Mouse (Mus musculus) neural tube, embryonic 12.5 days (tissue): ENCODE measurements around the gene Azi2. TPM values are rescaled to one million over a fixed set of nuclear protein-coding genes. Genes with fewer than 3 reads are reported as not detected.
A peak's percentile ranks its signal among the peaks of the same experiment; 100 is the strongest.

Experiments
- ATAC-seq: fragments of 200-750 bp; cut with Nextera tagmentation; 2 replicates; pipeline ENCODE4 v1.8.0; 2017; ENCODE audit warnings: low read depth, mild to moderate bottlenecking, moderate TSS enrichment, moderate library complexity; ENCODE audit not compliant: low FRiP score
- H3K27ac ChIP-seq: fragments of 300-500 bp; sonication (generic); 2 replicates; pipeline ENCODE4 v1.5.1; 2016
- H3K27me3 ChIP-seq: fragments of 300-500 bp; sonication (generic); replicated peaks from 2 replicates; pipeline ENCODE4 v1.6.1; 2016; ENCODE audit warnings: mild to moderate bottlenecking
- H3K36me3 ChIP-seq: fragments of 300-500 bp; sonication (generic); 2 replicates; pipeline ENCODE4 v1.6.1; 2016; ENCODE audit warnings: mild to moderate bottlenecking
- H3K4me1 ChIP-seq: fragments of 300-500 bp; sonication (generic); 2 replicates; pipeline ENCODE4 v1.6.1; 2016
- H3K4me2 ChIP-seq: fragments of 300-500 bp; sonication (generic); replicated peaks from 2 replicates; pipeline ENCODE4 v1.6.1; 2016; ENCODE audit warnings: mild to moderate bottlenecking
- H3K4me3 ChIP-seq: fragments of 300-500 bp; sonication (generic); 2 replicates; pipeline ENCODE4 v1.5.1; 2016
- H3K9ac ChIP-seq: fragments of 300-500 bp; sonication (generic); 2 replicates; pipeline ENCODE4 v1.6.1; 2016; ENCODE audit warnings: mild to moderate bottlenecking
- H3K9me3 ChIP-seq: fragments of 300-500 bp; sonication (generic); 2 replicates; pipeline ENCODE4 v1.6.1; 2016; ENCODE audit warnings: mild to moderate bottlenecking
- WGBS: fragments of 180-500 bp; shearing (Covaris S2); methylation state at CpG from one replicate; pipeline ENCODE4 v1.1.7; 2016; 5-methylcytosine and 5-hydroxymethylcytosine counted together
- polyA plus RNA-seq: library from polyadenylated mRNA; unstranded; fragments of >200 nt; fragmentation: Nextera tagmentation; extraction: Ambion mirVana; gene quantifications from 2 replicates; pipeline ENCODE4 v1.2.1, GENCODE M21; 2016

Azi2 gene
- 84.1 and 88.1 TPM in 2 replicates for polyA plus RNA-seq

DNA sequence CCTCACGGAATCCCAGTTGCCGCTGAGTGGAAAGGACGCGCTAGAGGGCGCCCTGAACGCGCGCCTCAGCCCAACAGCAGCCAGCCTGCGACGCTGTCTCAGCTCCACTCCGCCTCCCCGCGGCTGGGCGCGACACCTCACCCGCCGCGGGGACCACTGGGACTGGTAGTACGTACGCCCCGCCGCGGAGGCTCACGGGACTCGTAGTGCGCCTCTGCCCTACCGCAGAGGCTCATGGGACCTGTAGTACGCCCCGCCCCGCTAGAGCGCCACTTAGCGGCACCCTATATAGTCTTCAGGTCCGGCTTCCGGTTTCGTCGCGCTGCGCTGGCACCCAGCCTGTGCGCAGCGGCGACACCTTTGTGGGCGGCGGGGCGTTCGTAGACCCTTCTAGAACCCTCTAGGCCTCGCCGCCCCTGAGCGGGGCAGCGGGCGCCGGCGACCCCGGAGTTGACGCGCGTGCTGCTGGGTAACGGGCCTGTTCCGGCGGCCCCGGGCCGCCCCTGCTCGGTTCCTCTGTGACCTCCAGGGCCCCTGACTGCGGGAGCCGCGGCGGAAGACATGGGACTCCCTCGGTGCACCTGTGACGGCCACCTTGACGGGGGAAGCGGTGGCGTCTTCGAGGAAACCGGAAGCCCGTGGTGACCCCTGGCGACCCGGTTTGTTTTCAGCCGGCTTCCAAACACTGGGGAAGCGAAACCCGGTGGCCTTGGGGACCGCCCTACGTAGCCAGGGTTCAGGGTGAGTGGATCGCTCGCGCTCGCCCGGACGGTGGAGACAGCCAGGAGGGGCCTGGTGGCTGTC lies at the start of gene Azi2:
Gene Azi2 (plus strand): TSS at position 282 of the 804 bp plus-strand sequence.
- Histone ChIP-seq H3K36me3 (no peaks in the 10 kb centered on the region), H3K4me3 (peak within 1 kb of the TSS; percentile 72), H3K9ac (peak within 1 kb of the TSS; percentile 86), H3K27me3 (no peaks in the 10 kb centered on the region), H3K4me2 (peak within 1 kb of the TSS; percentile 65), H3K9me3 (no peaks in the 10 kb centered on the region), H3K27ac (peak within 1 kb of the TSS; percentile 84), H3K4me1 (peaks cover 18% of the 10 kb centered on the region)
- WGBS, result under 1% methylated on average over 87 of the region's 87 CpGs
- peak; percentile 99 for ATAC-seq

DNA sequence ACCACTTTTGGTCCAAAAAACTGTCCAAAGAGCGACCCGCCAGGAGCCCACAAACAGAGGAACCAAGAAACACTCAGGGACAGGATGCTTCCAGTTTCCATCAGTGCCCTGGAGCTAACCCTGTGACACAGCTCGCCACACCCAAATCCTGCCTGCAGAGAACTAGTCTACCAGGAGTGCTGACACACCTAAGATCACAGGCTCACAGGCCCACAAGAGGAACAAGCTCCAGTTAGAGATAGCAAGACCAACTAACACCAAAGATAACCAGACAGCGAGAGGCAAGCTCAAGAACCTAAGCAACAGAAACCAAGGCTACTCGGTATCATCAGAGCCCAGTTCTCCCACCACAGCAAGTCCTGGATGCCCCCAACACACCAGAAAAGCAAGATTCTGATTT lies 43.7 kb upstream of the Azi2 start:
- 93% methylated on average over 5 of the region's 5 CpGs for WGBS
- ATAC-seq, result no peak
- H3K27ac ChIP-seq, result no peak overlapping the region

DNA sequence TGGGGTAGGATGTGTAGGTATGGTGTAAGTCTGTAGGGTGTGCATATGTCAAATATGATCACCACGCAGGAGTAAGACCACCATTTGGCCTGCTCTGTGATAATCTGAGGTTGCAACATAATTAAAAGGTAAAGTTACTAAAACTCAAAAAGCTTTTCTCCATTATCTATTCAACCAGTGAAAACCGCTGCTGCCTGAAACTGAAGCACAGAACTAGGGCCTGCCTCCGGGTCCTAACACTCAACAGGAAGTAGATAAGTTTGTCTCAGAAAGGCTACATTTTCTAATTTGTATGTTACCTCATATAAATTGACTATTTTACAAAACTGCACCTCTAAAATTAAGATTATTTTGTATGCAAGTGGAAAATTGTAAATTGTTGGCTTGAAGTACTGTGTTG lies 38.8 kb upstream of the Azi2 start:
- no peaks in the 10 kb centered on the region for H3K4me1 ChIP-seq
- 95% methylated on average over 3 of the region's 3 CpGs for WGBS
- H3K9me3 ChIP-seq, result no peaks in the 10 kb centered on the region
- H3K27me3 ChIP-seq, result no peaks in the 10 kb centered on the region
- no peak overlapping the region for H3K9ac ChIP-seq
- no peak overlapping the region for H3K27ac ChIP-seq
- ATAC-seq, result no peak
- H3K4me3 ChIP-seq, result no peak overlapping the region
- no peaks in the 10 kb centered on the region for H3K36me3 ChIP-seq
- H3K4me2 ChIP-seq, result no peak overlapping the region

More for the DNA sequence above, 43.7 kb upstream of the Azi2 start:
- Histone ChIP-seq H3K27me3 (no peaks in the 10 kb centered on the region), H3K4me2 (no peak overlapping the region), H3K4me1 (no peaks in the 10 kb centered on the region), H3K36me3 (no peaks in the 10 kb centered on the region), H3K4me3 (no peak overlapping the region), H3K9me3 (no peaks in the 10 kb centered on the region), H3K9ac (no peak overlapping the region)

DNA sequence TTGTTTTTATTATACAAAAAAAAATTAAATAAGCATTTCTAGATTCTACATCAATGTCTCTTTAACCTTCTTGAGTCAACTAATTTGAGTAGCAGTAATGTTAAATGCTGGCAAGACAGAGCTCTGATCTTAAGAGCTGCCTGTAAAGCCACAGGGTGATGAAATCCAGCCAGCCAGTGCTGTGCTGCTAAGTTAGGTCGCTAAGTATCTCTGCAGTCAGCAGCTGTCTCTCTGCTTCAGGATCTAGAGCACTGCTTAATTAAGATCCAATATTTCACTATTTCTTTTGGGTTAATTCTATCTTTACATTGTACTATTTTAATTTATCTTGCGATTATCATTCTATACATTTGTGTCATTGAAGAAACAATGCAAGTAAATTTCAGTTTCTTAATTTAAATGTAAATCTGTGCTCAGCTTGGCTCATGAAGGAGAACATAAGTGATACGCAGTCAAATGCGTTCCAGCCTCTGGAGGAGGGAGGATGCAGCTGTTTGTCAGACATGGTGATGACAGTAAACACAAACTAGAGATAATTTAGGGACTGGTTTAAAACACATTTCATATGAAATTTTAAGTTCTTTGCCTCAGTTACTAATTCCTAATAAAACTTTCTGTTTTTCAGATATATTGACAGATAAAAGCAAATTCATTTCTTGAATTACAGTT lies 36.9 kb upstream of the Azi2 start:
- no peak overlapping the region for H3K9ac ChIP-seq
- H3K27ac ChIP-seq, result no peak overlapping the region
- no peaks in the 10 kb centered on the region for H3K9me3 ChIP-seq
- H3K27me3 ChIP-seq, result no peaks in the 10 kb centered on the region
- H3K4me1 ChIP-seq, result no peaks in the 10 kb centered on the region
- H3K4me2 ChIP-seq, result no peak overlapping the region
- no peaks in the 10 kb centered on the region for H3K36me3 ChIP-seq
- H3K4me3 ChIP-seq, result no peak overlapping the region
- ATAC-seq, result no peak
- 84% methylated on average over 4 of the region's 4 CpGs for WGBS

DNA sequence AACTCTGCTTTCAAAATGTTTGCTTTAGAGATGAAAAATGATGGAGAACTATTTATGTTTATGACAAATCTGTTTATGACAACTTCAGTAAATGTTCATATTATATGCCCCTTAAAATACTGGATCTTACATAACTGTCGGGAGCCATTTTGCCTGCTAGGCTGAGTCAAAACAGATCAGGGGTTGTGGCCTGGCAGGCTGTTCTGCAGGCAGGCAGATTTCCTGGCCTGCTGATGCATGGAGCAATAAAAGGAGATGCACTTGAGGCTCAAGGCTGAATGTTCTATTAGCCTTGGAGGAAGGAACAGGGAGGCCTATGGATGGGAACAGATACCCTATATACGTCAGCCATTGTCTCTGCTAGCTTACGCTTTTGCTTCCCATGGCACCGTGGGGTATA lies 36.4 kb upstream of the Azi2 start:
- 87% methylated on average over 4 of the region's 4 CpGs for WGBS
- no peak for ATAC-seq
- Histone ChIP-seq H3K27me3 (no peaks in the 10 kb centered on the region), H3K27ac (no peak overlapping the region), H3K9ac (no peak overlapping the region), H3K4me1 (no peaks in the 10 kb centered on the region), H3K4me2 (no peak overlapping the region), H3K4me3 (no peak overlapping the region), H3K36me3 (no peaks in the 10 kb centered on the region), H3K9me3 (no peaks in the 10 kb centered on the region)

DNA sequence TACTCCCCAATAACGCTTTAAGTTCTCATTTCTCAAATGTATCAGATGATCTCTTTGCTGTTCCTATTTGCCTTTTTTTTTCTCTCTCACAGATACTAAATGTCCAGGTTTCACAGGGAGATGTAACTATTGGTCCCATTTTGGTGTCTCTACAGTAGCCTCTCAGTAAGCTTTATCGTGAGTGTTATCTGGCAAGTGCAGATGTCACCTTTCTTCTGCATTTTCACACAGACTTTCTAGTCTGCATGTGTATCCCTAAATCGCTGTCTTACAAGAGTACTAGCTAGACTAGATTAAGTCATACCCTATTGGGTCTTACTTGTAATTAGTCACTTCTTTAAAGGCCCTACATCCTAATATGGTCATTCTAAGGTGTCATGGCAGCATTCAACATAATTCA lies 27.4 kb upstream of the Azi2 start:
- H3K4me2 ChIP-seq, result no peak overlapping the region
- no peaks in the 10 kb centered on the region for H3K27me3 ChIP-seq
- no peaks in the 10 kb centered on the region for H3K9me3 ChIP-seq
- ATAC-seq, result no peak
- H3K36me3 ChIP-seq, result no peaks in the 10 kb centered on the region
- no peak overlapping the region for H3K27ac ChIP-seq
- no peaks in the 10 kb centered on the region for H3K4me1 ChIP-seq
- 91% methylated on average over 3 of the region's 3 CpGs for WGBS
- H3K4me3 ChIP-seq, result no peak overlapping the region
- H3K9ac ChIP-seq, result no peak overlapping the region

DNA sequence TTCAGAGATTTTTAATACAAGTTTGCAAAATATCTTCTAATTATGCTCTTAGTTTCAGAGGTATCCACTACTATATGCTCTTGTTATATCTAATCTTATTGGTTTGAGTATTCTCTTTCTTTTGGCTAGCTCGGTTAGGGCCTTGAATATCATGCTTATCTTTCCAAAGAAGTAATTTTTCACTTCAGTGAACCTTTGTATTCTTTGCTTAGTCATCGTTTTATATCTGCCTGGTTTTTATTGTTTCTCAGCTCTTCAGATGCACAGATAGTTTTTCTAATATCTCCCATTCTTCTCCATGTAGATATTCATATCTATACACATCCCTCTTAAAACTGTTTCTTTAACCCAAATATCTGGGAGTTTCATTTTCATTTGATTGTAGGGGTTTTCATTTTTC lies 15.3 kb upstream of the Azi2 start:
- Histone ChIP-seq H3K27ac (no peak overlapping the region), H3K9ac (no peak overlapping the region), H3K4me2 (no peak overlapping the region), H3K27me3 (no peaks in the 10 kb centered on the region), H3K9me3 (no peaks in the 10 kb centered on the region), H3K4me3 (no peak overlapping the region), H3K36me3 (no peaks in the 10 kb centered on the region), H3K4me1 (no peaks in the 10 kb centered on the region)
- 79% methylated on average over 2 of the region's 2 CpGs for WGBS
- ATAC-seq, result no peak

DNA sequence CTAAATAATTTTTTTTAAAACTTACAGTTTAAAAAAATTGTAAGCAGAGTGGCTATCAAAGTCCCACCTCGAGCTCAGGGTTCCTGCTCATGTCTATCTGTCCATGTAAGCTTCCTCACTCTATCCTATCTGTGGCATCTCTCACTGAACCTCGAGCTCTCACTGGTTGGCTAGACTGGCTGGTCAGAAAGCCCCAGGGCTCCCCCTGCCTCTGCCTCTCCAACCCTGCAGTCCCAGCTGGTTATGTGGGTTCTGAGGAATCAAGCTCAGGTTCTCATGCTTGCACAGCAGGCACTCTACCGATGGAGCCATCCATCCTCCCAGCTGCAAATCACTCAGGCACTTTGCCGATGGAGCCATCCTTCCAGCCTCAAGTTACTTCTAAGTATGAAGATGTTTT lies 10.8 kb upstream of the Azi2 start:
- no peaks in the 10 kb centered on the region for H3K4me1 ChIP-seq
- no peak overlapping the region for H3K4me3 ChIP-seq
- WGBS, result 54% methylated on average over 4 of the region's 4 CpGs
- no peak overlapping the region for H3K9ac ChIP-seq
- no peaks in the 10 kb centered on the region for H3K36me3 ChIP-seq
- H3K27ac ChIP-seq, result no peak overlapping the region
- no peak for ATAC-seq
- no peak overlapping the region for H3K4me2 ChIP-seq
- no peaks in the 10 kb centered on the region for H3K27me3 ChIP-seq
- no peaks in the 10 kb centered on the region for H3K9me3 ChIP-seq

DNA sequence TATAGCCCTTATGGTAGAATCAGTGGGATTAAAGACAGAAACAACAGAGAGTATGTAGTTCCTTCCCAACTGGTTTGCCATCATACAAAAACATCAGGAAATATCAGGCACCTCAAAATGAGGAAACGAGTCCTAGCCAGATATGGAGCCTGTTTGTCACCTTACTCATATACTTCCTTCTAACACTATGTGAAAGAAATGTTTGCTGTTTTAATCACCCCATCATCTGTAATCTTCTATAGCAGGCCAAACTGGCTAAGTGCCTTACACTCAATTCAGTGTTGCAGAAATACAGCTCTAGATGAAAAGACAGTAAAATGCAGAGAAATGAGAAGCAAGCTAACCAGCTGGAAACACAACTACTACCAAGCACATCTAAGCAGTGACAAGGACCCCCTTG lies 10.0 kb upstream of the Azi2 start:
- Histone ChIP-seq H3K27me3 (no peaks in the 10 kb centered on the region), H3K4me3 (no peak overlapping the region), H3K27ac (no peak overlapping the region), H3K9ac (no peak overlapping the region), H3K36me3 (no peaks in the 10 kb centered on the region), H3K9me3 (no peaks in the 10 kb centered on the region), H3K4me1 (no peaks in the 10 kb centered on the region), H3K4me2 (no peak overlapping the region)
- no peak for ATAC-seq
- 92% methylated on average over 1 of the region's 1 CpGs for WGBS

DNA sequence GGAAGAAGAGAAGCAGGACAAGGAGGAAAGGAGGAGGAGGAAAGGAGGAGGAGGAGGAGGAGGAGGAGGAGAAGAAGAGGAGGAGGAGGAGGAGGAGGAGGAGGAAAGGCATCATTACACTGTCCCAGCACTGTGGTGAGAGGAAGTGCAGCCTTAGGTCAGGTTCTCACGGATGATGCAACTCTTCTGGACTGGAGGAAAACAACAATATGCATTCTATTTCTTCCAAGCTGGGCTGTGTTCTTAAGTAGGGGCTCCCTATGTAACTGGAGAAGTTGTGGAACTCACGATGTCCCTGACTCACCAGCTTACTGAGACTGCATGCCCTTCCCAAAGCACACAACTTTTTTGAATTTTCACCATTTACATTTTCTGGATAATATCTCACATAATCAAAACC lies 8.6 kb upstream of the Azi2 start:
- no peak overlapping the region for H3K27ac ChIP-seq
- ATAC-seq, result no peak
- WGBS, result 56% methylated on average over 2 of the region's 2 CpGs

DNA sequence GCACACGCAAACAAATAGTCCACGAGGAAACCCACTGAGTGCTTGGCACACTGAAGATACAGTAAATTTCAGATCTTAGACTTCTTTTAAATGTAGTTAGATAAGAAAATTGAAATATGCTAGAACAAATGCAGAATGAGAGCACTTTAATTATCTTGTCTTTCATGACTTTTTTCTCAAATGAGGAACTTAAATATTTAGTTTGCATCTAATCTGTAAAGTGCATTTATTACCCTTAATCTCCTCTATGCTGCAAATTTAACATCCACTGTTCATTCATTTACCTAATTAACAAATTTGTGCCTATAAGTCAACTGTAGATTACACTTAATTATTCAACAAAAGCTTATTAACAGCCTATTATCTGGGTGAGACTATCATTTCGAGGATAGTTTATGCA lies 5.3 kb upstream of the Azi2 start:
- 90% methylated on average over 3 of the region's 3 CpGs for WGBS
- H3K4me3 ChIP-seq, result no peak overlapping the region
- H3K4me2 ChIP-seq, result no peak overlapping the region
- H3K4me1 ChIP-seq, result no peaks in the 10 kb centered on the region
- H3K9me3 ChIP-seq, result no peaks in the 10 kb centered on the region
- no peaks in the 10 kb centered on the region for H3K27me3 ChIP-seq
- no peak for ATAC-seq
- no peak overlapping the region for H3K27ac ChIP-seq
- no peak overlapping the region for H3K9ac ChIP-seq
- no peaks in the 10 kb centered on the region for H3K36me3 ChIP-seq

More for the DNA sequence above, 8.6 kb upstream of the Azi2 start:
- Histone ChIP-seq H3K4me2 (no peak overlapping the region), H3K36me3 (no peaks in the 10 kb centered on the region), H3K4me3 (no peak overlapping the region), H3K9ac (no peak overlapping the region), H3K9me3 (no peaks in the 10 kb centered on the region), H3K4me1 (no peaks in the 10 kb centered on the region), H3K27me3 (no peaks in the 10 kb centered on the region)

DNA sequence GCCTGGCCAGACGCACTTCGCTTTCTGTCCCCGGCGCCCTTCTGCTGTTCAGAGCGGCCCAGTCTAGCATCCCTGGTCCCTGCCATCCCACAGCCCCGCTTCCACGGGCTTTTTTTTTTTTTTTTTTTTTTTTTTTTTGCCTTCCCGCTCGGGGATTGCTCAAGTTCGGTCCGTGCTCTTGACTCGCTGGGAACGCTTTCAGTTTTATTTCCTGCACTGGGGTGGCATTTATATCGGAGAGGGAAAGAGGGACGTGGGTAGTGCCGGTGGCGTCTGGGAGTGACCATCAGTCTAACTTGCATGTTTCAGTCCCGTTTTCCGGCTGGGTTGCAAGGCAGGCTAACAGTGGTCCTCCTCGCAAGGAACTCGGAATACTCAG lies 712 bp downstream of the Azi2 start:
- Histone ChIP-seq H3K4me1 (peaks cover 18% of the 10 kb centered on the region), H3K36me3 (no peaks in the 10 kb centered on the region), H3K9ac (peak overlapping the region; percentile 86), H3K9me3 (no peaks in the 10 kb centered on the region), H3K4me3 (peak overlapping the region; percentile 72), H3K27ac (peak overlapping the region; percentile 84), H3K27me3 (no peaks in the 10 kb centered on the region), H3K4me2 (peak overlapping the region; percentile 65)
- ATAC-seq, result no peak
- 1% methylated on average over 21 of the region's 21 CpGs for WGBS

DNA sequence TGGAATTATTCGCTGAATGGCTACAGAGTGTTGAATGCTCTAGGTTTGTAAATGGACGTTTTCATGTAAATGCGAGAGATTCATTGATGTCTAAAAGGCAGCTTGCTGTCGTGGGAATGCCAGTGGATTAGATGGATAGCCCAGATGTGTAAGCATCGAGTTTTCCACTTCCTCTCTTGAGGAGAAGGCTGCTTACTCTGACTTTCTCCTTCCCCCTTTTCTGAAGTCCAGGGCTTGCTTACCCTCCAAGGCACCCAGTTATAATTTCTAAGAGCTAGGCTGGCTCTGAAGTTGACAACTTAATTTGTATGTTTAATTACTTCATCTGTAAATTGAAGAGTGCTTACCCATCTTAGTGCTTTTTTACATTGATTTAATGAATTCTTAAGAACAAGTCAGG lies 1.3 kb downstream of the Azi2 start:
- H3K9me3 ChIP-seq, result no peaks in the 10 kb centered on the region
- WGBS, result 24% methylated on average over 5 of the region's 5 CpGs
- H3K4me3 ChIP-seq, result peak overlapping the region; percentile 72
- peaks cover 18% of the 10 kb centered on the region for H3K4me1 ChIP-seq
- peak overlapping the region; percentile 65 for H3K4me2 ChIP-seq
- no peaks in the 10 kb centered on the region for H3K36me3 ChIP-seq
- H3K27ac ChIP-seq, result no peak overlapping the region
- no peaks in the 10 kb centered on the region for H3K27me3 ChIP-seq
- H3K9ac ChIP-seq, result peak overlapping the region; percentile 86; the same call in 1 of the 2 replicates
- no peak for ATAC-seq
